Mouse (Mus musculus) neural tube, embryonic 11.5 days (tissue): ENCODE measurements around the gene Styx. TPM values are rescaled to one million over a fixed set of nuclear protein-coding genes. Genes with fewer than 3 reads are reported as not detected.

Source experiments
- ATAC-seq: fragments of 200-750 bp; cut with Nextera tagmentation; 2 replicates; pipeline ENCODE4 v1.8.0; 2017; ENCODE audit warnings: moderate number of reproducible peaks, mild to moderate bottlenecking, moderate TSS enrichment, moderate library complexity; ENCODE audit not compliant: insufficient read depth, low FRiP score, low TSS enrichment
- DNase-seq: peaks from one replicate; pipeline ENCODE4 v3.0.0-alpha.2; 2015; ENCODE audit warnings: low spot score
- H3K27ac ChIP-seq: fragments of 300-500 bp; sonication (generic); 2 replicates; pipeline ENCODE4 v1.5.1; 2014; ENCODE audit warnings: low read depth, mild to moderate bottlenecking, low read length
- H3K27me3 ChIP-seq: fragments of 300-500 bp; sonication (generic); 2 replicates; pipeline ENCODE4 v1.6.1; 2014; ENCODE audit warnings: mild to moderate bottlenecking, low read length, mixed read lengths; ENCODE audit not compliant: control insufficient read depth, insufficient read depth
- H3K36me3 ChIP-seq: fragments of 300-500 bp; sonication (generic); 2 replicates; pipeline ENCODE4 v1.6.1; 2014; ENCODE audit warnings: mild to moderate bottlenecking, low read length, moderate library complexity, mixed read lengths; ENCODE audit not compliant: control insufficient read depth, insufficient read depth
- H3K4me1 ChIP-seq: fragments of 300-500 bp; sonication (generic); 2 replicates; pipeline ENCODE4 v1.6.1; 2014; ENCODE audit warnings: low read length, mixed read lengths; ENCODE audit not compliant: control insufficient read depth, insufficient read depth
- H3K4me2 ChIP-seq: fragments of 300-500 bp; sonication (generic); 2 replicates; pipeline ENCODE4 v1.6.1; 2014; ENCODE audit warnings: low read depth, mild to moderate bottlenecking, moderate library complexity
- H3K4me3 ChIP-seq: fragments of 300-500 bp; sonication (generic); 2 replicates; pipeline ENCODE4 v1.5.1; 2014; ENCODE audit warnings: low read depth, low read length
- H3K9ac ChIP-seq: fragments of 300-500 bp; sonication (generic); 2 replicates; pipeline ENCODE4 v1.6.1; 2014; ENCODE audit warnings: mild to moderate bottlenecking, low read length
- H3K9me3 ChIP-seq: fragments of 300-500 bp; sonication (generic); 2 replicates; pipeline ENCODE4 v1.6.1; 2016; ENCODE audit warnings: low read length; ENCODE audit not compliant: control insufficient read depth
- WGBS: fragments of 180-500 bp; shearing (Covaris S2); extraction: QIAGEN DNeasy Blood & Tissue Kit; methylation state at CpG from one replicate; pipeline ENCODE4 v1.1.7; 2014; 5-methylcytosine and 5-hydroxymethylcytosine counted together
- polyA plus RNA-seq: library from polyadenylated mRNA; unstranded; fragments of >200 nt; fragmentation: Nextera tagmentation; extraction: Ambion mirVana; gene quantifications from 2 replicates; pipeline ENCODE4 v1.2.1, GENCODE M21; 2014

Styx gene
- polyA plus RNA-seq, 1 experiment from 2014 or later: 35.6 TPM

GRCm38 (mm10) chr14:45328072-45328713 lies 22.7 kb upstream of the Styx start:
- WGBS: 94% methylated on average over 4 of the region's 4 CpGs
- H3K27me3 ChIP-seq: no peaks in the 10 kb centered on the region
- DNase-seq (no peak), ATAC-seq (no peak)
- H3K36me3 ChIP-seq: peaks cover 5% of the 10 kb centered on the region; the same call in 1 of the 2 replicates
- H3K9me3 ChIP-seq: no peaks in the 10 kb centered on the region
- no peak overlapping the region for H3K4me3 ChIP-seq
- H3K9ac ChIP-seq: no peak overlapping the region
- H3K4me2 ChIP-seq: no peak overlapping the region
- H3K4me1 ChIP-seq: no peaks in the 10 kb centered on the region; the same call in 1 of the 2 replicates
- H3K27ac ChIP-seq: no peak overlapping the region

GRCm38 (mm10) chr14:45329018-45329588 lies 21.8 kb upstream of the Styx start:
- H3K4me3 ChIP-seq: peak overlapping the region; percentile 95
- H3K9ac ChIP-seq: peak overlapping the region; percentile 14; the same call in 1 of the 2 replicates
- peaks cover 5% of the 10 kb centered on the region; the same call in 1 of the 2 replicates for H3K36me3 ChIP-seq
- no peaks in the 10 kb centered on the region; the same call in 1 of the 2 replicates for H3K4me1 ChIP-seq
- 15% methylated on average over 8 of the region's 8 CpGs for WGBS
- H3K27me3 ChIP-seq: no peaks in the 10 kb centered on the region
- DNase-seq (no peak), ATAC-seq (peak; percentile 24; the same call in 1 of the 2 replicates)
- no peaks in the 10 kb centered on the region for H3K9me3 ChIP-seq
- H3K4me2 ChIP-seq: peak overlapping the region; percentile 39
- no peak overlapping the region for H3K27ac ChIP-seq

GRCm38 (mm10) chr14:45329589-45330181 lies 21.2 kb upstream of the Styx start, which contains the start of gene Psmc6:
Psmc6 (plus strand) TSS chr14:45329788.
- peak; percentile 95 for ATAC-seq
- WGBS: under 1% methylated on average over 44 of the region's 44 CpGs

GRCm38 (mm10) chr14:45364211-45365195 lies 13.6 kb downstream of the Styx start:
- 85% methylated on average over 16 of the region's 16 CpGs for WGBS

More at GRCm38 (mm10) chr14:45329589-45330181, 21.2 kb upstream of the Styx start, which contains the start of gene Psmc6:
- no peaks in the 10 kb centered on the region for H3K9me3 ChIP-seq
- DNase-seq: peak; percentile 95
- no peaks in the 10 kb centered on the region; the same call in 1 of the 2 replicates for H3K4me1 ChIP-seq
- H3K4me3 ChIP-seq: peak within 1 kb of the TSS; percentile 95
- peak within 1 kb of the TSS; percentile 62 for H3K4me2 ChIP-seq
- H3K9ac ChIP-seq: peak within 1 kb of the TSS; percentile 97
- H3K27me3 ChIP-seq: no peaks in the 10 kb centered on the region
- peaks cover 5% of the 10 kb centered on the region; the same call in 1 of the 2 replicates for H3K36me3 ChIP-seq
- H3K27ac ChIP-seq: peak within 1 kb of the TSS; percentile 85

GRCm38 (mm10) chr14:45365196-45365587 lies 14.3 kb downstream of the Styx start:
- Histone ChIP-seq H3K4me3 (no peak overlapping the region), H3K27ac (no peak overlapping the region), H3K36me3 (peaks cover 8% of the 10 kb centered on the region), H3K4me1 (no peaks in the 10 kb centered on the region), H3K9ac (no peak overlapping the region), H3K9me3 (no peaks in the 10 kb centered on the region), H3K4me2 (no peak overlapping the region), H3K27me3 (no peaks in the 10 kb centered on the region)
- 79% methylated on average over 6 of the region's 6 CpGs for WGBS
- DNase-seq (no peak), ATAC-seq (no peak)

More at GRCm38 (mm10) chr14:45364211-45365195, 13.6 kb downstream of the Styx start:
- Histone ChIP-seq H3K27ac (no peak overlapping the region), H3K4me1 (no peaks in the 10 kb centered on the region), H3K27me3 (no peaks in the 10 kb centered on the region), H3K9me3 (no peaks in the 10 kb centered on the region), H3K36me3 (peaks cover 3% of the 10 kb centered on the region; the same call in 1 of the 2 replicates), H3K9ac (no peak overlapping the region), H3K4me3 (no peak overlapping the region), H3K4me2 (no peak overlapping the region)
- ATAC-seq: no peak
- no peak for DNase-seq

GRCm38 (mm10) chr14:45378771-45379170 lies 27.9 kb downstream of the Styx start:
- Histone ChIP-seq H3K27me3 (no peaks in the 10 kb centered on the region), H3K4me2 (no peak overlapping the region), H3K27ac (no peak overlapping the region), H3K4me3 (no peak overlapping the region), H3K9me3 (no peaks in the 10 kb centered on the region), H3K36me3 (peaks cover 2% of the 10 kb centered on the region), H3K9ac (no peak overlapping the region), H3K4me1 (no peaks in the 10 kb centered on the region)
- WGBS: 85% methylated on average over 3 of the region's 3 CpGs
- no peak for DNase-seq
- no peak for ATAC-seq

GRCm38 (mm10) chr14:45380756-45381155 lies 29.9 kb downstream of the Styx start:
- WGBS: 85% methylated on average over 6 of the region's 6 CpGs
- Histone ChIP-seq H3K27ac (no peak overlapping the region), H3K9ac (no peak overlapping the region), H3K4me1 (no peaks in the 10 kb centered on the region), H3K4me2 (no peak overlapping the region), H3K27me3 (no peaks in the 10 kb centered on the region), H3K4me3 (no peak overlapping the region), H3K9me3 (no peaks in the 10 kb centered on the region), H3K36me3 (peaks cover 2% of the 10 kb centered on the region)
- no peak for ATAC-seq
- no peak for DNase-seq

- H3K4me1 ChIP-seq: peaks cover 8% of the 10 kb centered on the region
- H3K27ac ChIP-seq: no peak overlapping the region
- H3K4me3 ChIP-seq: no peak overlapping the region
- H3K36me3 ChIP-seq: peaks cover 2% of the 10 kb centered on the region
- 81% methylated on average over 4 of the region's 4 CpGs for WGBS
- ATAC-seq (no peak), DNase-seq (no peak)
- no peaks in the 10 kb centered on the region for H3K27me3 ChIP-seq
- no peak overlapping the region for H3K9ac ChIP-seq
- no peaks in the 10 kb centered on the region for H3K9me3 ChIP-seq
- H3K4me2 ChIP-seq: no peak overlapping the region
Measured at GRCm38 (mm10) chr14:45382912-45383311, 32.0 kb downstream of the Styx start.
